Mouse (Mus musculus) C2C12 (cell line): ENCODE measurements around the gene Ltbp1. TPM values are rescaled to one million over a fixed set of nuclear protein-coding genes. Genes with fewer than 3 reads are reported as not detected.

Experiments
- H3K27me3 ChIP-seq: one replicate; pipeline ENCODE4 v1.6.1; 2011; ENCODE audit not compliant: control insufficient read depth, insufficient read depth, insufficient read length
- H3K36me3 ChIP-seq: one replicate; pipeline ENCODE4 v1.6.1; 2011; ENCODE audit not compliant: control insufficient read depth, insufficient read depth
- H3K4me3 ChIP-seq: one replicate; pipeline ENCODE4 v1.5.1; 2011; ENCODE audit warnings: mild to moderate bottlenecking, control low read depth; ENCODE audit not compliant: poor library complexity, insufficient read depth, severe bottlenecking
- H3K79me2 ChIP-seq: one replicate; pipeline ENCODE4 v1.6.1; 2011; ENCODE audit not compliant: control insufficient read depth, insufficient read depth
- H3K79me3 ChIP-seq: one replicate; pipeline ENCODE4 v1.6.1; 2011; ENCODE audit warnings: low read depth, control low read depth
- H3ac ChIP-seq: one replicate; pipeline ENCODE3; 2011; ENCODE audit warnings: low read depth; ENCODE audit not compliant: control insufficient read depth, insufficient read length
- CEBPB ChIP-seq: IDR thresholded peaks from one replicate; pipeline ENCODE4 v1.6.1; 2011; ENCODE audit warnings: low read depth, mild to moderate bottlenecking, control low read depth, moderate library complexity
- CTCF ChIP-seq: IDR thresholded peaks from one replicate; pipeline ENCODE4 v1.5.1; 2011; ENCODE audit not compliant: control insufficient read depth, insufficient read depth, insufficient read length
- FOSL1 ChIP-seq: IDR thresholded peaks from one replicate; pipeline ENCODE4 v1.8.0; 2011; ENCODE audit warnings: mild to moderate bottlenecking, low read length; ENCODE audit not compliant: poor library complexity, insufficient read depth, severe bottlenecking
- MAX ChIP-seq: IDR thresholded peaks from one replicate; pipeline ENCODE4 v1.6.1; 2011; ENCODE audit warnings: mild to moderate bottlenecking, control low read depth
- MYOD1 ChIP-seq: IDR thresholded peaks from one replicate; pipeline ENCODE4 v1.6.1; 2011; ENCODE audit warnings: low read depth; ENCODE audit not compliant: control insufficient read depth, insufficient read length
- MYOG ChIP-seq: IDR thresholded peaks from one replicate; pipeline ENCODE4 v1.6.1; 2011; ENCODE audit not compliant: control insufficient read depth, insufficient read length; ENCODE audit errors: extremely low read depth
- USF1 ChIP-seq: IDR thresholded peaks from one replicate; pipeline ENCODE4 v1.6.1; 2011; ENCODE audit warnings: low read depth, mild to moderate bottlenecking, control low read depth, moderate library complexity
- polyA plus RNA-seq: library from polyadenylated mRNA; unstranded; fragments of >200 nt; fragmentation: generic; extraction: Trizol; gene quantifications from one replicate; pipeline ENCODE4 v1.2.1, GENCODE M21; 2012; ENCODE audit warnings: missing spikeins

Gene Ltbp1
- polyA plus RNA-seq, 1 experiment = 41.8 TPM

GRCm38 (mm10) chr17:74968738-74969271, 36.6 kb upstream of the Ltbp1 start:
- TF ChIP-seq FOSL1 = no peak
- TF ChIP-seq USF1 = no peak
- TF ChIP-seq MAX = no peak
- TF ChIP-seq CEBPB = no peak
- no peak for TF ChIP-seq CTCF
- TF ChIP-seq MYOD1 = no peak
- TF ChIP-seq MYOG = no peak
- no peaks in the 10 kb centered on the region for H3K27me3 ChIP-seq

GRCm38 (mm10) chr17:74975192-74975591, 30.2 kb upstream of the Ltbp1 start:
- Histone ChIP-seq H3K36me3 (no peaks in the 10 kb centered on the region), H3K79me2 (no peaks in the 10 kb centered on the region), H3K79me3 (no peaks in the 10 kb centered on the region), H3ac (no peak overlapping the region), H3K4me3 (no peak overlapping the region), H3K27me3 (no peaks in the 10 kb centered on the region)
- TF ChIP-seq MAX = no peak
- TF ChIP-seq USF1 = no peak
- TF ChIP-seq MYOD1 = no peak
- TF ChIP-seq CEBPB = no peak
- no peak for TF ChIP-seq MYOG
- no peak for TF ChIP-seq FOSL1
- TF ChIP-seq CTCF = no peak

More at GRCm38 (mm10) chr17:74968738-74969271, 36.6 kb upstream of the Ltbp1 start:
- no peaks in the 10 kb centered on the region for H3K79me2 ChIP-seq
- H3ac ChIP-seq = no peak overlapping the region
- no peak overlapping the region for H3K4me3 ChIP-seq
- H3K79me3 ChIP-seq = no peaks in the 10 kb centered on the region
- H3K36me3 ChIP-seq = no peaks in the 10 kb centered on the region

GRCm38 (mm10) chr17:74976167-74976985, 29.0 kb upstream of the Ltbp1 start:
- H3K79me3 ChIP-seq = no peaks in the 10 kb centered on the region
- H3K79me2 ChIP-seq = no peaks in the 10 kb centered on the region
- H3K4me3 ChIP-seq = no peak overlapping the region
- no peak overlapping the region for H3ac ChIP-seq
- no peaks in the 10 kb centered on the region for H3K36me3 ChIP-seq
- no peak for TF ChIP-seq CEBPB
- TF ChIP-seq FOSL1 = no peak
- TF ChIP-seq USF1 = no peak
- no peak for TF ChIP-seq MYOD1
- TF ChIP-seq MAX = no peak
- no peak for TF ChIP-seq MYOG
- no peak for TF ChIP-seq CTCF
- no peaks in the 10 kb centered on the region for H3K27me3 ChIP-seq

- no peaks in the 10 kb centered on the region for H3K36me3 ChIP-seq
- no peaks in the 10 kb centered on the region for H3K79me3 ChIP-seq
- no peak overlapping the region for H3K4me3 ChIP-seq
- TF ChIP-seq MYOD1 (no peak), FOSL1 (no peak), CTCF (no peak), MYOG (no peak), USF1 (no peak), MAX (no peak), CEBPB (no peak)
- no peak overlapping the region for H3ac ChIP-seq
- H3K27me3 ChIP-seq = no peaks in the 10 kb centered on the region
- no peaks in the 10 kb centered on the region for H3K79me2 ChIP-seq
Measured at GRCm38 (mm10) chr17:74979767-74980166, 25.6 kb upstream of the Ltbp1 start.

GRCm38 (mm10) chr17:74981703-74982102, 23.7 kb upstream of the Ltbp1 start:
- TF ChIP-seq MYOG (no peak), MYOD1 (no peak), CEBPB (no peak), CTCF (no peak), USF1 (no peak), MAX (no peak), FOSL1 (no peak)
- Histone ChIP-seq H3ac (no peak overlapping the region), H3K27me3 (no peaks in the 10 kb centered on the region), H3K79me3 (no peaks in the 10 kb centered on the region), H3K79me2 (no peaks in the 10 kb centered on the region), H3K36me3 (no peaks in the 10 kb centered on the region), H3K4me3 (no peak overlapping the region)
